Mouse (Mus musculus): ENCODE results near the gene Csrp1. TPM values are rescaled to one million over a fixed set of nuclear protein-coding genes. Genes with fewer than 3 reads are reported as not detected.

Csrp1 gene
- polyA plus RNA-seq (2011; ENCODE audit: insufficient read depth, insufficient read length, low read depth, missing spikeins) = 178 and 190 TPM in 2 replicates

- H3K9me3 ChIP-seq (replicated peaks; ENCODE audit: control insufficient read depth, insufficient read depth, low read length, poor library complexity, severe bottlenecking) = no peaks in the 10 kb centered on the region
- TF ChIP-seq POLR2A (IDR thresholded peaks at IDR 0.05; ENCODE audit: insufficient read depth, low read length) (no peak), EP300 (IDR thresholded peaks at IDR 0.05; ENCODE audit: insufficient read depth, low read depth, low read length) (no peak), CTCF (IDR thresholded peaks at IDR 0.05; ENCODE audit: low read depth, low read length) (no peak)
- H3K27me3 ChIP-seq (ENCODE audit: control insufficient read depth, insufficient read depth, low read length, poor library complexity, severe bottlenecking) = no peaks in the 10 kb centered on the region
- no peaks in the 10 kb centered on the region for H3K36me3 ChIP-seq (ENCODE audit: control insufficient read depth, insufficient read depth, low read length, poor library complexity, severe bottlenecking)
- peak within 1 kb of the TSS; percentile 17; the same call in 1 of the 2 replicates for H3K9ac ChIP-seq (ENCODE audit: low read depth, poor library complexity, severe bottlenecking)
- H3K4me1 ChIP-seq (ENCODE audit: control insufficient read depth, insufficient read depth, low read length) = peaks cover 6% of the 10 kb centered on the region
- H3K27ac ChIP-seq (ENCODE audit: insufficient read depth, low read length) = 0 out of 2 replicates have a peak within 1 kb of the TSS, but pooled peaks have one; percentile 6
- peak within 1 kb of the TSS; percentile 18 for H3K4me3 ChIP-seq (ENCODE audit: low read depth, low read length)
Observed at GRCm38 (mm10) chr1:135719983-135720382, at the start of gene Csrp1. Gene Csrp1, plus strand, starts transcription at chr1:135720061.

- Histone ChIP-seq H3K27me3 (ENCODE audit: control insufficient read depth, insufficient read depth, low read length, poor library complexity, severe bottlenecking) (no peaks in the 10 kb centered on the region), H3K27ac (ENCODE audit: insufficient read depth, low read length) (no peak overlapping the region), H3K9ac (ENCODE audit: low read depth, poor library complexity, severe bottlenecking) (no peak overlapping the region), H3K4me1 (ENCODE audit: control insufficient read depth, insufficient read depth, low read length) (peaks cover 7% of the 10 kb centered on the region), H3K4me3 (ENCODE audit: low read depth, low read length) (no peak overlapping the region), H3K36me3 (ENCODE audit: control insufficient read depth, insufficient read depth, low read length, poor library complexity, severe bottlenecking) (no peaks in the 10 kb centered on the region), H3K9me3 (replicated peaks; ENCODE audit: control insufficient read depth, insufficient read depth, low read length, poor library complexity, severe bottlenecking) (no peaks in the 10 kb centered on the region)
- 0 out of 2 replicates have a peak, but pooled peaks have one; percentile 60 for TF ChIP-seq EP300 (IDR thresholded peaks at IDR 0.05; ENCODE audit: insufficient read depth, low read depth, low read length)
- peak; percentile 99 for TF ChIP-seq CTCF (IDR thresholded peaks at IDR 0.05; ENCODE audit: low read depth, low read length)
- TF ChIP-seq POLR2A (IDR thresholded peaks at IDR 0.05; ENCODE audit: insufficient read depth, low read length) = no peak
Observed at GRCm38 (mm10) chr1:135670397-135671130, 49.3 kb upstream of the Csrp1 start.

- no peaks in the 10 kb centered on the region for H3K9me3 ChIP-seq (replicated peaks; ENCODE audit: control insufficient read depth, insufficient read depth, low read length, poor library complexity, severe bottlenecking)
- H3K4me3 ChIP-seq (ENCODE audit: low read depth, low read length) = no peak overlapping the region
- no peak overlapping the region for H3K27ac ChIP-seq (ENCODE audit: insufficient read depth, low read length)
- peak; percentile 62 for TF ChIP-seq CTCF (IDR thresholded peaks at IDR 0.05; ENCODE audit: low read depth, low read length)
- TF ChIP-seq POLR2A (IDR thresholded peaks at IDR 0.05; ENCODE audit: insufficient read depth, low read length) = no peak
- H3K27me3 ChIP-seq (ENCODE audit: control insufficient read depth, insufficient read depth, low read length, poor library complexity, severe bottlenecking) = no peaks in the 10 kb centered on the region
- H3K4me1 ChIP-seq (ENCODE audit: control insufficient read depth, insufficient read depth, low read length) = peaks cover 9% of the 10 kb centered on the region
- no peak overlapping the region for H3K9ac ChIP-seq (ENCODE audit: low read depth, poor library complexity, severe bottlenecking)
- H3K36me3 ChIP-seq (ENCODE audit: control insufficient read depth, insufficient read depth, low read length, poor library complexity, severe bottlenecking) = no peaks in the 10 kb centered on the region
Observed at GRCm38 (mm10) chr1:135671406-135671805, 48.5 kb upstream of the Csrp1 start.

GRCm38 (mm10) chr1:135671956-135672355 is 47.9 kb upstream of the Csrp1 start:
- H3K9ac ChIP-seq (ENCODE audit: low read depth, poor library complexity, severe bottlenecking) = no peak overlapping the region
- H3K36me3 ChIP-seq (ENCODE audit: control insufficient read depth, insufficient read depth, low read length, poor library complexity, severe bottlenecking) = no peaks in the 10 kb centered on the region
- TF ChIP-seq EP300 (IDR thresholded peaks at IDR 0.05; ENCODE audit: insufficient read depth, low read depth, low read length) (no peak), POLR2A (IDR thresholded peaks at IDR 0.05; ENCODE audit: insufficient read depth, low read length) (no peak), CTCF (IDR thresholded peaks at IDR 0.05; ENCODE audit: low read depth, low read length) (no peak)
- no peak overlapping the region for H3K4me3 ChIP-seq (ENCODE audit: low read depth, low read length)
- H3K27me3 ChIP-seq (ENCODE audit: control insufficient read depth, insufficient read depth, low read length, poor library complexity, severe bottlenecking) = no peaks in the 10 kb centered on the region
- H3K4me1 ChIP-seq (ENCODE audit: control insufficient read depth, insufficient read depth, low read length) = peaks cover 9% of the 10 kb centered on the region
- H3K9me3 ChIP-seq (replicated peaks; ENCODE audit: control insufficient read depth, insufficient read depth, low read length, poor library complexity, severe bottlenecking) = no peaks in the 10 kb centered on the region
- no peak overlapping the region for H3K27ac ChIP-seq (ENCODE audit: insufficient read depth, low read length)

- H3K4me1 ChIP-seq (ENCODE audit: control insufficient read depth, insufficient read depth, low read length) = peaks cover 9% of the 10 kb centered on the region
- no peaks in the 10 kb centered on the region for H3K9me3 ChIP-seq (replicated peaks; ENCODE audit: control insufficient read depth, insufficient read depth, low read length, poor library complexity, severe bottlenecking)
- no peak overlapping the region for H3K9ac ChIP-seq (ENCODE audit: low read depth, poor library complexity, severe bottlenecking)
- TF ChIP-seq CTCF (IDR thresholded peaks at IDR 0.05; ENCODE audit: low read depth, low read length) (no peak), POLR2A (IDR thresholded peaks at IDR 0.05; ENCODE audit: insufficient read depth, low read length) (no peak), EP300 (IDR thresholded peaks at IDR 0.05; ENCODE audit: insufficient read depth, low read depth, low read length) (no peak)
- H3K36me3 ChIP-seq (ENCODE audit: control insufficient read depth, insufficient read depth, low read length, poor library complexity, severe bottlenecking) = no peaks in the 10 kb centered on the region
- H3K27ac ChIP-seq (ENCODE audit: insufficient read depth, low read length) = no peak overlapping the region
- H3K27me3 ChIP-seq (ENCODE audit: control insufficient read depth, insufficient read depth, low read length, poor library complexity, severe bottlenecking) = no peaks in the 10 kb centered on the region
- no peak overlapping the region for H3K4me3 ChIP-seq (ENCODE audit: low read depth, low read length)
Observed at GRCm38 (mm10) chr1:135672374-135672773, 47.5 kb upstream of the Csrp1 start.

- H3K4me3 ChIP-seq (ENCODE audit: low read depth, low read length) = no peak overlapping the region
- TF ChIP-seq EP300 (IDR thresholded peaks at IDR 0.05; ENCODE audit: insufficient read depth, low read depth, low read length) = no peak
- no peak overlapping the region for H3K9ac ChIP-seq (ENCODE audit: low read depth, poor library complexity, severe bottlenecking)
- no peaks in the 10 kb centered on the region for H3K9me3 ChIP-seq (replicated peaks; ENCODE audit: control insufficient read depth, insufficient read depth, low read length, poor library complexity, severe bottlenecking)
- no peak overlapping the region for H3K27ac ChIP-seq (ENCODE audit: insufficient read depth, low read length)
- H3K4me1 ChIP-seq (ENCODE audit: control insufficient read depth, insufficient read depth, low read length) = peaks cover 8% of the 10 kb centered on the region
- H3K27me3 ChIP-seq (ENCODE audit: control insufficient read depth, insufficient read depth, low read length, poor library complexity, severe bottlenecking) = no peaks in the 10 kb centered on the region
- H3K36me3 ChIP-seq (ENCODE audit: control insufficient read depth, insufficient read depth, low read length, poor library complexity, severe bottlenecking) = no peaks in the 10 kb centered on the region
Observed at GRCm38 (mm10) chr1:135673423-135673822, 46.4 kb upstream of the Csrp1 start.
